Mouse (Mus musculus): ENCODE data around the gene Lgr6. TPM values are rescaled to one million over a fixed set of nuclear protein-coding genes. Genes with fewer than 3 reads are reported as not detected.

The Lgr6 gene
- polyA plus RNA-seq, 1 experiment from 2014 or later, result 1.2 TPM

DNA sequence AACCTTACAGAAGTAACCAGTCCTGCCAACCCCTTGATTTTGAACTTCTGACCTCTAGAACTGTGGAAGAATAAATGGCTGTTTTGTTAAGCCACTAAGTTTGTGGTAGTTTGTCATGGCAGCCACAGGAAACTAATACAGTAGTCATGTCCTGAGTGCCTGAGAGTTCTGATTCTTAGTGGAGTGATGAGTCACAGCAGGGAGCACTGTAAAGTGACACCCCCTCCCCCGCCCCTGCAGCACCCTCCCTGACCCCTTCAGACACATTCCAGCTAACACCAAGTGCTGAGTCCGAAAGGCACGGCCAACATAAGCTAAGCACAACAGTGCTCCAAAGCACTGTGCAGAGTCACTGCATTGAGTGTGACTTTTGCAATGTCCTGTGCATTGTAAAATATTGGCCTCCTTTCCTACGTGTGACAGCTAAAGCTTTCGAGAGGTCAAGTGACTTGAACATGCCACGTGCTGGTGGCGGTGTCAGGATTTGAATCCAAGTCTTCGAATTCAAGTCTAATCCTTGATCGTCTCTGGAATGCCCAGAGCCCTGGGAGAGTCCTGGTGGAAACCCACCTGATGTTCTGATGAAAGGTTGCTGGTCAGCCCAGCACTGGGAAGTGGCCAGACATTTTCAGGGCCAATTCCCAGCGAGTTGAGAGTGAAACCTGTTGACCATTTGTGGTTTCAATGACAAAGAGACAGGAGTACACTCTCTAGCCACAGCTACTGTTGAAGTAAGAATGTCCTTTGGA lies 88.0 kb downstream of the Lgr6 start:
- no peaks in the 10 kb centered on the region for H3K9me3 ChIP-seq (ENCODE audit: control insufficient read depth, low read length)
- no peak for DNase-seq (ENCODE audit: low spot score)
- no peaks in the 10 kb centered on the region for H3K36me3 ChIP-seq (replicated peaks; ENCODE audit: control insufficient read depth, insufficient read depth)
- H3K4me1 ChIP-seq (replicated peaks; ENCODE audit: control insufficient read depth, insufficient read depth, low read length), result peaks cover 23% of the 10 kb centered on the region
- 89% methylated on average over 10 of the region's 10 CpGs for WGBS
- no peaks in the 10 kb centered on the region for H3K27me3 ChIP-seq (ENCODE audit: control insufficient read depth, insufficient read depth, low read length)
- ATAC-seq (ENCODE audit: low FRiP score), result no peak
- H3K4me2 ChIP-seq (replicated peaks), result no peak overlapping the region
- no peak overlapping the region for H3K4me3 ChIP-seq (replicated peaks; ENCODE audit: low read length)
- H3K9ac ChIP-seq, result no peak overlapping the region
- H3K27ac ChIP-seq, result no peak overlapping the region

DNA sequence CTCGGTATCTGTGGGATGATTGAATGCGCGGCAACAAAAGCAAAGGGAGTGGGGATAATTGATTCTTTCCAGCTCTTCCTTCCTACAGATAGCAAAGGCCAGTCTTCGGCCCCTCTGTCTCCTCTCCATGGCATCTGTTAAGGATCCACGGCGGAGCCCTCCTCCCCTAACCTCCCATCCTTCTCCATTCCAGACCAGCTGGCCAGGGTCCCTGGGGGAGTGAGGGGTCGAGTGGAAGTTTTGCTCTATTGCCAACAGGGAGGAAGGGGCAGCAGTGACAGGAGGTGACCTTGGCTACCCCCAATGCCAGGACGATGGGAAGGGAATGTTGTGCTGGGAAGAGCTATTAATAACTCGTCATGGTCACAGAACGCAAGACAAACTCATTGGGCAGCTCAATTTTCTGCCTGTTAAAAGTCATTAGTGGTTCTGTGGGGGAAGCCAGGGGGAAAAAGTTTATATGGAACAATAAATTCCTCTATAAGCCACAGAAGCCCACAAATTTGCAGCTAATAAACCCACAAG lies 90.1 kb downstream of the Lgr6 start:
- Histone ChIP-seq H3K9ac (no peak overlapping the region), H3K4me2 (replicated peaks) (no peak overlapping the region), H3K4me3 (replicated peaks; ENCODE audit: low read length) (no peak overlapping the region), H3K27ac (no peak overlapping the region), H3K36me3 (replicated peaks; ENCODE audit: control insufficient read depth, insufficient read depth) (no peaks in the 10 kb centered on the region), H3K27me3 (ENCODE audit: control insufficient read depth, insufficient read depth, low read length) (no peaks in the 10 kb centered on the region), H3K4me1 (replicated peaks; ENCODE audit: control insufficient read depth, insufficient read depth, low read length) (peaks cover 14% of the 10 kb centered on the region), H3K9me3 (ENCODE audit: control insufficient read depth, low read length) (no peaks in the 10 kb centered on the region)
- DNase-seq (ENCODE audit: low spot score) (no peak), ATAC-seq (ENCODE audit: low FRiP score) (no peak)
- WGBS, result 22% methylated on average over 10 of the region's 10 CpGs

DNA sequence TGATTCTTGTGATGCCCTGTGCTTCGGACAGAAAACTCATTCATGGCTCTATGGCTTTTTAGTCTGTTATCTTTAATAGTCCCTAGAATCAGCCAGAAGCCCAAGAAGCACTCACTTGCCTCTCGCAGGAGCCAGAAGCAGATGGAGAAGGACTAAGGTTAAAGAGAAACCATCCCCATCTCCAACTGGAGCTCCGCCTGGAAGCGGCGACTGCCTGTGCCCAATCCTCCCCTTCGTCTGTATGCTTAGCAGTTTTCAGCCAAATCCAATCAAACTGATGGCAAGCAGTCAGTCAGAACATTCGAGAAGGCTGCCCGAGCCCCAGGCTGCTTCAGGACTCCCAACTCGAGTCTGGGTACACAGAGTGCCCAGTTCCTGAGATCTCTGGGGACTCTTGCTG lies 92.6 kb downstream of the Lgr6 start:
- H3K36me3 ChIP-seq (replicated peaks; ENCODE audit: control insufficient read depth, insufficient read depth), result no peaks in the 10 kb centered on the region
- DNase-seq (ENCODE audit: low spot score) (no peak), ATAC-seq (ENCODE audit: low FRiP score) (no peak)
- no peak overlapping the region for H3K4me3 ChIP-seq (replicated peaks; ENCODE audit: low read length)
- no peak overlapping the region for H3K9ac ChIP-seq
- H3K9me3 ChIP-seq (ENCODE audit: control insufficient read depth, low read length), result no peaks in the 10 kb centered on the region
- H3K4me2 ChIP-seq (replicated peaks), result no peak overlapping the region
- 79% methylated on average over 9 of the region's 9 CpGs for WGBS
- no peaks in the 10 kb centered on the region for H3K27me3 ChIP-seq (ENCODE audit: control insufficient read depth, insufficient read depth, low read length)
- no peak overlapping the region for H3K27ac ChIP-seq
- no peaks in the 10 kb centered on the region for H3K4me1 ChIP-seq (replicated peaks; ENCODE audit: control insufficient read depth, insufficient read depth, low read length)

DNA sequence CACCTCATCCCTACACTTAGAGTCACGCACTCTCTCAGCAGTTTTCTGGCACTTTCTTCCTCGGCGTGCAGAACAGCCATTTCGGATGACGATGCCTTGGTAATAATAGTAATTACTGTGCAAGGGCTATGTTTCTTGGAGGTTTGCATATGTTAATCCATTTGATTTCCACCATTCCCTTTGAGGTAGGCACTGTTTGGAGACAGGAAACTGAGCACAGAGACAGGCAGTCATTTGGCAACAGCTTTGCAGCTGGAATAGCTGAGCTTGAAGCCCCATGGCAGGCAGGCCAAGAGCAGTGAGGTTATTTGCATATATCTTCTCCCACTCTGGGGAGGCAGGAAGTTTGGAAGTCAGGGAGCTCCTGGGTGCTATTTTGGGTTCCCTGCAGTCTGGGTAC lies 93.2 kb downstream of the Lgr6 start:
- DNase-seq (ENCODE audit: low spot score) (no peak), ATAC-seq (ENCODE audit: low FRiP score) (no peak)
- H3K27me3 ChIP-seq (ENCODE audit: control insufficient read depth, insufficient read depth, low read length), result no peaks in the 10 kb centered on the region
- H3K9me3 ChIP-seq (ENCODE audit: control insufficient read depth, low read length), result no peaks in the 10 kb centered on the region
- H3K36me3 ChIP-seq (replicated peaks; ENCODE audit: control insufficient read depth, insufficient read depth), result no peaks in the 10 kb centered on the region
- H3K9ac ChIP-seq, result no peak overlapping the region
- no peak overlapping the region for H3K4me3 ChIP-seq (replicated peaks; ENCODE audit: low read length)
- H3K4me2 ChIP-seq (replicated peaks), result no peak overlapping the region
- H3K27ac ChIP-seq, result no peak overlapping the region
- no peaks in the 10 kb centered on the region for H3K4me1 ChIP-seq (replicated peaks; ENCODE audit: control insufficient read depth, insufficient read depth, low read length)
- WGBS, result 92% methylated on average over 5 of the region's 5 CpGs

DNA sequence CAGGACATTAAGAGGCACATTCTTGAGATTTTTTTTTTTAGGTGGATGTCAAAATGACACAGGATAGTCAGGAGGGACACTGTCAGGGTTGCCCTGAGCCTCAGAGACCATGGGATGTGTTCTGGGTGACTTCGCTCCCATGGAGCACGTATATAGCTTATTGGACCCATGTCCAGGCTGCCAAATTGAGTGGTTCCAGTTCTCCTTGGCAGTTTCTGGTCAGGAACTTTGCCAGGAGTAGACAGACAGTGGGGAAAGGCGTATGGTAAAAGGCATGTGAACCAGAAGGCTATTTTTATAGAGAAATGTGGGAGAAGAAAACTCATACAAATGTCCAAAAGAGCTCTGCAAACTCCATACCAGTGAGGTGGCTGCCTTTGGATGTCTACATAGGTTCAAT lies 95.2 kb downstream of the Lgr6 start:
- no peak overlapping the region for H3K27ac ChIP-seq
- WGBS, result 86% methylated on average over 3 of the region's 3 CpGs
- DNase-seq (ENCODE audit: low spot score), result no peak
- no peak for ATAC-seq (ENCODE audit: low FRiP score)
- no peaks in the 10 kb centered on the region for H3K36me3 ChIP-seq (replicated peaks; ENCODE audit: control insufficient read depth, insufficient read depth)
- no peaks in the 10 kb centered on the region for H3K27me3 ChIP-seq (ENCODE audit: control insufficient read depth, insufficient read depth, low read length)
- no peak overlapping the region for H3K4me3 ChIP-seq (replicated peaks; ENCODE audit: low read length)
- H3K4me2 ChIP-seq (replicated peaks), result no peak overlapping the region
- no peak overlapping the region for H3K9ac ChIP-seq
- no peaks in the 10 kb centered on the region for H3K9me3 ChIP-seq (ENCODE audit: control insufficient read depth, low read length)
- H3K4me1 ChIP-seq (replicated peaks; ENCODE audit: control insufficient read depth, insufficient read depth, low read length), result no peaks in the 10 kb centered on the region

DNA sequence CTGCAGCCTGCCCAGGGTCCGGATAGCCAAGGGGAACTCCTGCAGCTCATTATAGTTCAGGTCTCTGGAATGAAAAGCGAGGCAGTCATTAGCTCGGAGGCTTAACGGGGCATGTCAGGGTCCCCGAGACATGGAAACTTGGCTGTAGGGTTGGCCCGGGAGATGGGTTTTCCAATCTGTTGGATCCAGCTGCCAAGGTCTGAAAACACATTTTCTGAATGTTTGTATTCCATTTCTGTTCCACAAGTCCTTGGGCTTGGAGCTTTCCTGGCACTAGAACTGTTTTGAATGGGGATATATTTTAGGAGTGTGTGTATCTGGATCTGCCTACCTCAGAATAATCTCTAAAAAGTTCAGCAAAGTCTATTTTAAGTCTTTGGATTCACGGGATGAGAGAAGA lies 99.4 kb downstream of the Lgr6 start:
- Histone ChIP-seq H3K9me3 (ENCODE audit: control insufficient read depth, low read length) (no peaks in the 10 kb centered on the region), H3K4me1 (replicated peaks; ENCODE audit: control insufficient read depth, insufficient read depth, low read length) (no peaks in the 10 kb centered on the region), H3K36me3 (replicated peaks; ENCODE audit: control insufficient read depth, insufficient read depth) (no peaks in the 10 kb centered on the region), H3K27me3 (ENCODE audit: control insufficient read depth, insufficient read depth, low read length) (no peaks in the 10 kb centered on the region), H3K4me3 (replicated peaks; ENCODE audit: low read length) (no peak overlapping the region), H3K27ac (no peak overlapping the region), H3K9ac (no peak overlapping the region), H3K4me2 (replicated peaks) (no peak overlapping the region)
- DNase-seq (ENCODE audit: low spot score) (no peak), ATAC-seq (ENCODE audit: low FRiP score) (no peak)
- WGBS, result 54% methylated on average over 7 of the region's 7 CpGs

DNA sequence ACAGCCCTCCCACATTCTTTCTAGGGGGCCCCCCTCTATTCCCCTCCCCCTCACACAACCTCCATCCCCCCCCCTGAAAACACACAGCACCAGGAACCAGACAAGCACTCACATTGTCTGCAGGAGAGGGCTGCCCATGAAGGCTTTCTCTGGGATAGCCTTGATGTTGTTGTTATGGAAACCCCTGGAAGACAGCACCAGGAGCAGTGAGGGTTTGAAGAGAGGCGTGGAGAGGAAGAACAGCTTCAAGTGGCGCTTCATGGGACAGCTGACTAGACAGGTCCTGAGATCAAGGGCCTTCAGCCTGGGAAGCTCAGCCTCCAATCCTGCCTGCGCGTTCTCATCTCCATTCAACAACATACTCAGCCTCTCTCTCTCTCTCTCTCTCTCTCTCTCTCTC lies 101.7 kb downstream of the Lgr6 start:
- no peaks in the 10 kb centered on the region for H3K27me3 ChIP-seq (ENCODE audit: control insufficient read depth, insufficient read depth, low read length)
- H3K36me3 ChIP-seq (replicated peaks; ENCODE audit: control insufficient read depth, insufficient read depth), result no peaks in the 10 kb centered on the region
- H3K27ac ChIP-seq, result no peak overlapping the region
- ATAC-seq (ENCODE audit: low FRiP score), result no peak
- H3K9ac ChIP-seq, result no peak overlapping the region
- no peaks in the 10 kb centered on the region for H3K4me1 ChIP-seq (replicated peaks; ENCODE audit: control insufficient read depth, insufficient read depth, low read length)
- DNase-seq (ENCODE audit: low spot score), result no peak
- 29% methylated on average over 4 of the region's 4 CpGs for WGBS
- H3K4me3 ChIP-seq (replicated peaks; ENCODE audit: low read length), result no peak overlapping the region
- no peaks in the 10 kb centered on the region for H3K9me3 ChIP-seq (ENCODE audit: control insufficient read depth, low read length)
- H3K4me2 ChIP-seq (replicated peaks), result no peak overlapping the region

DNA sequence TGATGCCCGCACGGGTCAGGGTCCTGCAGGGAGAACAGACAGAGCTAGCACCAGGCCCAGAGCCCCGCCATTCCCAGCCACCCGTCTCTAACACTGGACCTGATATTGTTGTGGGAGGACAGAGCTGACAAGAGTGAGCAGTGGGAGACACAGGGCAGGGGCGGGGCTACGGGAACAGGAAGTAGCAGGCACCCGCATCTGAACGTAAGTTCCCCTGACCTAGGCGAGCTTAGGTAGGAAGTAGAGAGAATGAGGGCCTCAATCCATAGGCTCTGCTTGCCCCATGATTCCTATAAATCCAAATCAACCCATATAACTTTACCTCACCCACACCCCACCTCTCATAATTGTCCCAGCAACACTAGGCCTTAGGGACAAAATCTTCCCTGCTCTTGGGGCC lies 104.5 kb downstream of the Lgr6 start:
- H3K4me1 ChIP-seq (replicated peaks; ENCODE audit: control insufficient read depth, insufficient read depth, low read length), result no peaks in the 10 kb centered on the region
- no peaks in the 10 kb centered on the region for H3K9me3 ChIP-seq (ENCODE audit: control insufficient read depth, low read length)
- H3K27me3 ChIP-seq (ENCODE audit: control insufficient read depth, insufficient read depth, low read length), result no peaks in the 10 kb centered on the region
- H3K4me2 ChIP-seq (replicated peaks), result no peak overlapping the region
- WGBS, result 83% methylated on average over 9 of the region's 9 CpGs
- DNase-seq (ENCODE audit: low spot score) (no peak), ATAC-seq (ENCODE audit: low FRiP score) (no peak)
- H3K27ac ChIP-seq, result no peak overlapping the region
- no peaks in the 10 kb centered on the region for H3K36me3 ChIP-seq (replicated peaks; ENCODE audit: control insufficient read depth, insufficient read depth)
- H3K9ac ChIP-seq, result no peak overlapping the region
- no peak overlapping the region for H3K4me3 ChIP-seq (replicated peaks; ENCODE audit: low read length)

DNA sequence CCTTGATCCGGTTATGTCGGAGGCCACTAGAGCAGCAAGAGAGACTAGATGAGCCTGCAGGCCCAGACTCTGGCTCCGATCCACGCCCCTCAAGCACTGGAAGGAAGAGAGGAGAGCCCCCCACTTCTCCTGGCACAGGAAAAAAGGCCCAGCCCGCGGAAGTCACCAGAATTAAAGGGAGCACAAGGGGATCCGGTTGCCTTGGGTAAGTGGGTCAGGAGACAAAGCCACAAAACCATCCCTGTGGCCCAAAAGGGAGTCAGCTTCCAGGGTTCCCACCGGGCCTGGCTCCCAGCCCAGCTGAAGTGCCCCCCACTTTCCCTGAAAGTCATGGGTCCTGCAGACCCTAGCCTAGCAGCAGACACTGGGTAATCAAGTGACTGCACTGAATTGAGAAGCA lies 106.8 kb downstream of the Lgr6 start:
- no peaks in the 10 kb centered on the region for H3K4me1 ChIP-seq (replicated peaks; ENCODE audit: control insufficient read depth, insufficient read depth, low read length)
- H3K27ac ChIP-seq, result no peak overlapping the region
- ATAC-seq (ENCODE audit: low FRiP score) (no peak), DNase-seq (ENCODE audit: low spot score) (no peak)
- no peak overlapping the region for H3K4me3 ChIP-seq (replicated peaks; ENCODE audit: low read length)
- no peak overlapping the region for H3K9ac ChIP-seq
- H3K27me3 ChIP-seq (ENCODE audit: control insufficient read depth, insufficient read depth, low read length), result no peaks in the 10 kb centered on the region
- no peaks in the 10 kb centered on the region for H3K36me3 ChIP-seq (replicated peaks; ENCODE audit: control insufficient read depth, insufficient read depth)
- no peaks in the 10 kb centered on the region for H3K9me3 ChIP-seq (ENCODE audit: control insufficient read depth, low read length)
- no peak overlapping the region for H3K4me2 ChIP-seq (replicated peaks)
- 77% methylated on average over 8 of the region's 8 CpGs for WGBS

DNA sequence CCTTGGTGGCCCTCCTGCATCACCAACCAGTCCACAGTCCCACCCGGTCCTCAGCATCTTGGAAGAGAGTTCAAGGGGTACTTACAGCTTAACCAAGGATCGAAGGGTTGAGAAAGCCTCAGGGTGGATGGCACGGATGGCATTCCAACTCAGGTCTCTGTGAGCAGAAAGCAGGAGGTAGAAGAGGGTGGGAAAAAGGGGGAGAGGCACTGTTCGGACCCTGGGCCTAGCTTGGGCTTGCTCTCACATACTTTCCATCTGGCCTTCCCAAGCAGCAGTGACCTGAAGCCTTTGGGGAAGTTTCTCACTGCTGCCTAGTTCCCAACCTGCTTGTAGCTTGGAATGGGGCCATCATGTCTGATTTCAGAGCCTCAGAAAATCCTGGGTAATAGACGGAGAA lies 107.5 kb downstream of the Lgr6 start:
- no peaks in the 10 kb centered on the region for H3K9me3 ChIP-seq (ENCODE audit: control insufficient read depth, low read length)
- ATAC-seq (ENCODE audit: low FRiP score) (no peak), DNase-seq (ENCODE audit: low spot score) (no peak)
- no peaks in the 10 kb centered on the region for H3K27me3 ChIP-seq (ENCODE audit: control insufficient read depth, insufficient read depth, low read length)
- H3K9ac ChIP-seq, result no peak overlapping the region
- 85% methylated on average over 5 of the region's 5 CpGs for WGBS
- no peak overlapping the region for H3K4me3 ChIP-seq (replicated peaks; ENCODE audit: low read length)
- no peak overlapping the region for H3K4me2 ChIP-seq (replicated peaks)
- H3K36me3 ChIP-seq (replicated peaks; ENCODE audit: control insufficient read depth, insufficient read depth), result no peaks in the 10 kb centered on the region
- no peaks in the 10 kb centered on the region for H3K4me1 ChIP-seq (replicated peaks; ENCODE audit: control insufficient read depth, insufficient read depth, low read length)
- no peak overlapping the region for H3K27ac ChIP-seq

Measured in hindbrain, embryonic 14.5 days (tissue).